Comparison of ENCODE assay signal across 12 mouse cellular contexts in genomic region chr12:112552520-112552919, GRCm38 (mm10). TPM values are rescaled to one million over a fixed set of nuclear protein-coding genes. Genes with fewer than 3 reads are reported as not detected.
DNase-seq lines count a peak whose midpoint lies in the region; ATAC-seq lines count a peak whose summit lies in the region.
"Had no signal": no experiment of that assay in that cellular context is flagged by ENCODE, and none has a peak within 500 bp of the region (broad histone marks: within the 10 kb centered on the region; RNA-seq: fewer than 3 reads in every experiment).

No protein-coding gene starts in this region.

- peaks cover 18% of the 10 kb centered on the region for H3K4me1 ChIP-seq in hindbrain, embryonic 12.5 days
- peaks cover 11% of the 10 kb centered on the region; the same call in 1 of the 2 replicates for H3K4me1 ChIP-seq in hindbrain, embryonic 13.5 days (replicated peaks)
- H3K4me1 ChIP-seq in neural tube, embryonic 11.5 days (ENCODE audit: control insufficient read depth, insufficient read depth, low read length), result peaks cover 9% of the 10 kb centered on the region; the same call in 1 of the 2 replicates
- peaks cover 10% of the 10 kb centered on the region; the same call in 1 of the 2 replicates for H3K4me1 ChIP-seq in hindbrain, embryonic 15.5 days (replicated peaks)
- H3K4me1 ChIP-seq in stomach, embryonic 14.5 days (ENCODE audit: control insufficient read depth, insufficient read depth, low read length), result 0 out of 2 replicates have a peak, but pooled peaks cover 7% of the 10 kb centered on the region
- H3K4me1 ChIP-seq: lung, embryonic 15.5 days had no signal

- H3K4me3 ChIP-seq in hindbrain, embryonic 12.5 days, result no peak overlapping the region
- H3K4me3 ChIP-seq in hindbrain, embryonic 13.5 days, result no peak overlapping the region
- no peak overlapping the region for H3K4me3 ChIP-seq in neural tube, embryonic 11.5 days (ENCODE audit: low read depth, low read length)
- no peak overlapping the region for H3K4me3 ChIP-seq in hindbrain, embryonic 15.5 days
- no peak overlapping the region for H3K4me3 ChIP-seq in stomach, embryonic 14.5 days (ENCODE audit: low read depth, low read length)
- H3K4me3 ChIP-seq: limb, embryonic 13.5 days; lung, embryonic 15.5 days had no signal

- DNase-seq in neural tube, embryonic 11.5 days (ENCODE audit: low spot score), result no peak
- no peak for DNase-seq in neural tube, embryonic 10.5 days (ENCODE audit: extremely low spot score, low spot score)
- no peak for DNase-seq in urinary bladder, postnatal 14 days (ENCODE audit: low spot score)
- DNase-seq in urinary bladder, postnatal 4 days (ENCODE audit: low spot score in 2 of 2), result no peak

- H3K9me3 ChIP-seq in hindbrain, embryonic 12.5 days (replicated peaks), result no peaks in the 10 kb centered on the region
- H3K9me3 ChIP-seq in hindbrain, embryonic 13.5 days, result no peaks in the 10 kb centered on the region
- H3K9me3 ChIP-seq in neural tube, embryonic 11.5 days (ENCODE audit: control insufficient read depth, low read length), result no peaks in the 10 kb centered on the region
- H3K9me3 ChIP-seq in hindbrain, embryonic 15.5 days, result no peaks in the 10 kb centered on the region
- no peaks in the 10 kb centered on the region for H3K9me3 ChIP-seq in stomach, embryonic 14.5 days (ENCODE audit: control insufficient read depth, low read depth, low read length)
- H3K9me3 ChIP-seq: limb, embryonic 13.5 days; lung, embryonic 15.5 days; megakaryocyte, embryonic 14.5 days had no signal

- 53% methylated on average over 5 of the region's 5 CpGs for WGBS in hindbrain, embryonic 12.5 days
- 65% methylated on average over 5 of the region's 5 CpGs for WGBS in hindbrain, embryonic 13.5 days
- 59% methylated on average over 5 of the region's 5 CpGs for WGBS in neural tube, embryonic 11.5 days
- 69% methylated on average over 5 of the region's 5 CpGs for WGBS in hindbrain, embryonic 15.5 days
- 54% methylated on average over 5 of the region's 5 CpGs for WGBS in stomach, embryonic 14.5 days

- H3K27ac ChIP-seq in hindbrain, embryonic 12.5 days, result no peak overlapping the region
- no peak overlapping the region for H3K27ac ChIP-seq in hindbrain, embryonic 13.5 days
- H3K27ac ChIP-seq in neural tube, embryonic 11.5 days (ENCODE audit: low read depth, low read length), result peak overlapping the region; percentile 67
- H3K27ac ChIP-seq in hindbrain, embryonic 15.5 days (replicated peaks), result no peak overlapping the region
- no peak overlapping the region for H3K27ac ChIP-seq in stomach, embryonic 14.5 days (ENCODE audit: low read length)
- H3K27ac ChIP-seq: kidney, postnatal 0 days; limb, embryonic 13.5 days; lung, embryonic 15.5 days had no signal

- H3K36me3 ChIP-seq in hindbrain, embryonic 12.5 days, result no peaks in the 10 kb centered on the region
- H3K36me3 ChIP-seq in hindbrain, embryonic 13.5 days, result no peaks in the 10 kb centered on the region
- H3K36me3 ChIP-seq in neural tube, embryonic 11.5 days (ENCODE audit: control insufficient read depth, insufficient read depth, low read length), result no peaks in the 10 kb centered on the region
- no peaks in the 10 kb centered on the region for H3K36me3 ChIP-seq in hindbrain, embryonic 15.5 days
- H3K36me3 ChIP-seq in stomach, embryonic 14.5 days (ENCODE audit: control insufficient read depth, insufficient read depth, low read length), result no peaks in the 10 kb centered on the region
- H3K36me3 ChIP-seq: limb, embryonic 13.5 days; lung, embryonic 15.5 days had no signal

- peak; percentile 30; the same call in 1 of the 2 replicates for ATAC-seq in hindbrain, embryonic 12.5 days (ENCODE audit: low FRiP score)
- ATAC-seq in hindbrain, embryonic 13.5 days (ENCODE audit: low FRiP score), result no peak
- ATAC-seq in neural tube, embryonic 11.5 days (ENCODE audit: insufficient read depth, low FRiP score, low TSS enrichment), result no peak
- ATAC-seq in hindbrain, embryonic 15.5 days (ENCODE audit: low FRiP score, low read depth), result 0 out of 2 replicates have a peak, but pooled peaks have one; percentile 52
- ATAC-seq in stomach, embryonic 14.5 days (ENCODE audit: insufficient number of reproducible peaks, insufficient read depth, low FRiP score, low read depth), result peak; percentile 25; the same call in 1 of the 2 replicates

- no peak overlapping the region for H3K9ac ChIP-seq in hindbrain, embryonic 12.5 days
- H3K9ac ChIP-seq in hindbrain, embryonic 13.5 days, result no peak overlapping the region
- H3K9ac ChIP-seq in neural tube, embryonic 11.5 days (ENCODE audit: low read length), result peak overlapping the region; percentile 26; the same call in 1 of the 2 replicates
- no peak overlapping the region for H3K9ac ChIP-seq in hindbrain, embryonic 15.5 days
- H3K9ac ChIP-seq in stomach, embryonic 14.5 days (replicated peaks; ENCODE audit: low read depth, low read length), result no peak overlapping the region
- H3K9ac ChIP-seq: limb, embryonic 13.5 days; lung, embryonic 15.5 days had no signal

- no peak overlapping the region for H3K4me2 ChIP-seq in hindbrain, embryonic 12.5 days (replicated peaks)
- no peak overlapping the region for H3K4me2 ChIP-seq in hindbrain, embryonic 13.5 days
- no peak overlapping the region for H3K4me2 ChIP-seq in neural tube, embryonic 11.5 days (ENCODE audit: low read depth)
- no peak overlapping the region for H3K4me2 ChIP-seq in hindbrain, embryonic 15.5 days
- no peak overlapping the region for H3K4me2 ChIP-seq in stomach, embryonic 14.5 days (replicated peaks; ENCODE audit: low read depth, low read length)
- H3K4me2 ChIP-seq: limb, embryonic 13.5 days; lung, embryonic 15.5 days had no signal

- 0 out of 2 replicates have a peak, but pooled peaks cover 9% of the 10 kb centered on the region for H3K27me3 ChIP-seq in hindbrain, embryonic 12.5 days
- H3K27me3 ChIP-seq in hindbrain, embryonic 13.5 days, result peaks cover 11% of the 10 kb centered on the region; the same call in 1 of the 2 replicates
- no peaks in the 10 kb centered on the region for H3K27me3 ChIP-seq in neural tube, embryonic 11.5 days (ENCODE audit: control insufficient read depth, insufficient read depth, low read length)
- H3K27me3 ChIP-seq in hindbrain, embryonic 15.5 days, result no peaks in the 10 kb centered on the region
- H3K27me3 ChIP-seq in stomach, embryonic 14.5 days (ENCODE audit: control insufficient read depth, insufficient read depth, low read length), result no peaks in the 10 kb centered on the region
- H3K27me3 ChIP-seq: limb, embryonic 13.5 days; lung, embryonic 15.5 days had no signal

RNA-seq across cellular contexts. Expression of gene Tmem179, which starts 36.0 kb away (rescaled TPM):
- 14.6 and 16.1 TPM in 2 replicates for polyA plus RNA-seq in hindbrain, embryonic 12.5 days (2016; fragmentation: Nextera tagmentation; extraction: Ambion mirVana)
- 40.8 and 44.4 TPM in 2 replicates for polyA plus RNA-seq in hindbrain, embryonic 13.5 days (2015; fragmentation: Nextera tagmentation; extraction: Ambion mirVana)
- 5.8 and 8.4 TPM in 2 replicates for polyA plus RNA-seq in neural tube, embryonic 11.5 days (2014; fragmentation: Nextera tagmentation; extraction: Ambion mirVana)
- polyA plus RNA-seq in hindbrain, embryonic 15.5 days (2015; fragmentation: Nextera tagmentation; extraction: Ambion mirVana), result 78.4 and 84.4 TPM in 2 replicates
- 2.1 and 2.7 TPM in 2 replicates for polyA plus RNA-seq in stomach, embryonic 14.5 days (2014; fragmentation: Nextera tagmentation; extraction: Ambion mirVana)

RNA-seq across cellular contexts. Expression of gene Inf2, which starts 36.1 kb away (rescaled TPM):
- polyA plus RNA-seq in hindbrain, embryonic 12.5 days (2016; fragmentation: Nextera tagmentation; extraction: Ambion mirVana), result 1.5 and 2.1 TPM in 2 replicates
- polyA plus RNA-seq in hindbrain, embryonic 13.5 days (2015; fragmentation: Nextera tagmentation; extraction: Ambion mirVana), result 1.1 and 1.6 TPM in 2 replicates
- polyA plus RNA-seq in neural tube, embryonic 11.5 days (2014; fragmentation: Nextera tagmentation; extraction: Ambion mirVana), result 1.9 and 2.2 TPM in 2 replicates
- 0.89 and 1.0 TPM in 2 replicates for polyA plus RNA-seq in hindbrain, embryonic 15.5 days (2015; fragmentation: Nextera tagmentation; extraction: Ambion mirVana)
- polyA plus RNA-seq in stomach, embryonic 14.5 days (2014; fragmentation: Nextera tagmentation; extraction: Ambion mirVana), result 4.4 and 5.0 TPM in 2 replicates

Comparison
In these comparisons a context has a peak if more than half of its experiments do, and no peak if none do; other contexts are left out.
1. ATAC-seq: peak in hindbrain, embryonic 12.5 days (single experiment), hindbrain, embryonic 15.5 days (single experiment) and stomach, embryonic 14.5 days (single experiment); none in hindbrain, embryonic 13.5 days (single experiment) and neural tube, embryonic 11.5 days (single experiment).